Mouse (Mus musculus): Measurements from ENCODE around the gene Pygl. TPM values are rescaled to one million over a fixed set of nuclear protein-coding genes. Genes with fewer than 3 reads are reported as not detected.
A peak's percentile ranks its signal among the peaks of the same experiment; 100 is the strongest.

The Pygl gene
- polyA plus RNA-seq (2015; fragmentation: Nextera tagmentation; extraction: Ambion mirVana), result 37.6 and 38.5 TPM in 2 replicates

DNA sequence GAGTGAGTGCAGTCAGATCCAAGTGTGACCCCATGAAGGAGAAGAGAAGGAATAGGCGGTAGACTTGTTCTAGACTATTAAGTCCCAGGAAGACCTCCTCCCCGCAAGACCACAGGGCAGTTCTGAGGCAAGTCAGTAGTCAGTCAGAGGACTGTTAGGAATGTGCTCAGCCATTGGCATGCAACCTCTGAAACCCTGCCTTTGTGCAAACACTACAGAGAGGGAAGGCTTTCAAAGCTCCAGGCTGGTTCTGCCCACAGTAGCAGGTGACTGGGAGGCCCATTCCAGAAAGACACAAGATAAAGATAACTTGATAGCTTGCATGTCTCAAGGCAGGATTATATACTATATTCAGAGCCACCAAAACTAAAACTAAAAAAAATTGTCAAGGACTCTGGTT is at the start of gene Pygl:
Pygl (minus strand) TSS at position 195 of the 400 bp plus-strand sequence.
- Histone ChIP-seq H3K4me2 (no peak within 1 kb of the TSS), H3K9me3 (replicated peaks) (no peaks in the 10 kb centered on the region), H3K9ac (no peak within 1 kb of the TSS), H3K27me3 (no peaks in the 10 kb centered on the region), H3K4me3 (replicated peaks) (no peak within 1 kb of the TSS), H3K36me3 (no peaks in the 10 kb centered on the region), H3K27ac (no peak within 1 kb of the TSS), H3K4me1 (peaks cover 29% of the 10 kb centered on the region)
- 67% methylated on average over 2 of the region's 2 CpGs for WGBS
- no peak for ATAC-seq (replicated peaks; ENCODE audit: low FRiP score)

DNA sequence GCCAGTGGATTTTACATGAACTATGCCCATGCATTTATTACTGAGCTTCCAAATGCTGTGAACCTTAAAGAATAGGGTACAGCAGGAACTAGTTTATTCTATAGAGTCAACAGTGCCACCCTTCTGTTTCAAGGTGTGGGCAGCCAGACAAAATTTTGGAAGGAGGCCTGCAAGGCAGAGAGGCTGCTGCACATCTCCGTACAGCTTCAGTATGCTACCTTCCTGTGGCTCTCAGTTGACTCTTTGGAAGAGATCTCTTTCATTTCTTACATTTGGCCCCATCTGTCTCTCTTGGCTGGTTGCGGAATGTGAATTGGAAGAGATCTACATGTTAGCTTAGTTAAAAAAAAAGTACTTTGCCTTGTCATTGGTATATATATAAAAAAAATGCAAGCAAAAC is 49.6 kb upstream of the Pygl start:
- ATAC-seq (replicated peaks; ENCODE audit: low FRiP score), result no peak
- Histone ChIP-seq H3K4me2 (no peak overlapping the region), H3K4me3 (replicated peaks) (no peak overlapping the region), H3K27ac (no peak overlapping the region), H3K4me1 (no peaks in the 10 kb centered on the region), H3K27me3 (no peaks in the 10 kb centered on the region), H3K9me3 (replicated peaks) (no peaks in the 10 kb centered on the region), H3K36me3 (no peaks in the 10 kb centered on the region), H3K9ac (no peak overlapping the region)
- WGBS, result 93% methylated on average over 2 of the region's 2 CpGs

DNA sequence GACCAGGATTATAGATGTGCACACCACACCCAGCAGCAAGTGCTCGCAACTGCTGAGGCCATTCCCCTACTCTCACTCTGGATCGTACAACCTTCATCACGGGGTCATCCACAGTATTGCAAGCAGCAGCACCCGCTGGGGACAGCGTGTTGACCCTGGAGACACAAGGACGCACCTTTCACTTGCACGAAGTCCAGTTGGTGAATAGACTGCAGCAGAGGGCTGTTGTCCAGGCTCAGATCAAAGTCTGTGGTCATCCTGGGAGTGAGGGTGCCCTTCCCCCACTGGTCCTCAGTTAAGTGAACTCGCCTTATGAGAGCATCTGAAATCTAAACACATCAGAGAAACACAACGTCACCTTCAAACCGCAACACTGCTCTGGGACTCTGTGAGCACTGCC is 49.1 kb upstream of the Pygl start:
- WGBS, result 83% methylated on average over 10 of the region's 10 CpGs
- Histone ChIP-seq H3K27me3 (no peaks in the 10 kb centered on the region), H3K36me3 (no peaks in the 10 kb centered on the region), H3K4me3 (replicated peaks) (no peak overlapping the region), H3K4me2 (no peak overlapping the region), H3K9me3 (replicated peaks) (no peaks in the 10 kb centered on the region), H3K4me1 (peaks cover 2% of the 10 kb centered on the region; the same call in 1 of the 2 replicates), H3K9ac (no peak overlapping the region), H3K27ac (no peak overlapping the region)
- no peak for ATAC-seq (replicated peaks; ENCODE audit: low FRiP score)

DNA sequence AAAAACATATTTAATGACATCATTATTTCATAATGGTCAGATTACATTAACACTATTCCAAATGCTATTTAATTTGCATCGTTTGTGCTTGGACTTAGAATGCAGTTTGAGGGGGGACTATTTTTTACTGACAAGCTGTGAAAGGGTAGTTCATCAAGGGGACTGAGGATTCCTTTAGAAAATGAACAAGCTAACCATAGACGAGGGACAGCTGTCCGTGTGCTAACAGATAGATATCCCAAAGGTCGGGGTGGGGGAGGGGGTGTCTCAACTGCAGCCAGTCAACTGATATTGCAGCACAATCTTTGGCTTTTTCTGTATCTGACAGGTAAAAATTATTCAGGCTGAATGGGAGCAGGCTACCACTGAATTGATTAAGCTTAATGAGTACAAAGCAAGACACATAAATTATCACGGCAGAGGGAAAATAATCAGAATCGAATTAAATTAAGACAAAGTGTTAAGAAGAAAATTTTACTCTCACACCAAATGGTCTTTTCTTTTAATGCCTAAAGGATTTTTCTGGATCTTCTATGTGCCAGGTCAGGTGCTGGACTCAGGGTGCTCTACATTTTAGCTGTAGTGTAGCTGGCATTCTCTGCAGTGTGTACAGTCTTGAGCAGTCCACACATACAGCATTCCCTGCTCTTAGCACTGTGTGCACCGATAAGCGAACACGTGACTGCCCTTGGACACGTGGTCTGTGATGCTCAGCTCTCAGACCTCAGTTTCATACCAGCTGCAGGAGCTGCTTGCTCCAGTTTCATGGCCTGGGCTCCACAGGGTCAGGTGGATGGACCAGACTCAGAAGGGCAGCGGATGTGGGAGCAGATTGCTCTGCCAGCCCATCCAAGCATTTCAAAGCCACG is 46.0 kb upstream of the Pygl start:
- H3K4me1 ChIP-seq, result peaks cover 7% of the 10 kb centered on the region; the same call in 1 of the 2 replicates
- no peak overlapping the region for H3K4me3 ChIP-seq (replicated peaks)
- H3K27me3 ChIP-seq, result no peaks in the 10 kb centered on the region
- H3K36me3 ChIP-seq, result no peaks in the 10 kb centered on the region
- no peak overlapping the region for H3K4me2 ChIP-seq
- 54% methylated on average over 12 of the region's 12 CpGs for WGBS
- H3K9ac ChIP-seq, result no peak overlapping the region
- H3K9me3 ChIP-seq (replicated peaks), result no peaks in the 10 kb centered on the region
- ATAC-seq (replicated peaks; ENCODE audit: low FRiP score), result no peak
- H3K27ac ChIP-seq, result no peak overlapping the region

DNA sequence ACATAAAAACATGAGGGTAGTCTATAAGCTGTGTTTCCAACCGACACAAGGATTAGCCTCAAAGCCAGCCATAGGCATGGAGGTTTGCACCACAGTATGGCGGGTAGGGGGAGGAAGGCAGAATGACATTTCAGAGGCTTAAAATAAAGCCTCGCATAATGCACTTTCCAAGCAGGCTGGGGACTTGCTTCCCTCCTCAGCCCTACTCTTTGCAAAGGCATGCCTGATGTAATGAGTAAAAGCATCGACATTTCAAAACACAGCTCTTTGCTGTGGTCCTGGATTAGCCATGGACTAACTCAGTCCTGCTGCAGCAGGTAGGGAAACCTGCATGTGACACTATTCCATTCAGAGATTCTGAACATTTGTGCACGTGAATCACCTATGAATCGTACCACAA is 38.4 kb upstream of the Pygl start:
- Histone ChIP-seq H3K4me3 (replicated peaks) (no peak overlapping the region), H3K4me1 (0 out of 2 replicates have a peak, but pooled peaks cover 5% of the 10 kb centered on the region), H3K36me3 (no peaks in the 10 kb centered on the region), H3K27me3 (no peaks in the 10 kb centered on the region), H3K9me3 (replicated peaks) (no peaks in the 10 kb centered on the region), H3K27ac (no peak overlapping the region), H3K4me2 (no peak overlapping the region), H3K9ac (no peak overlapping the region)
- 87% methylated on average over 6 of the region's 6 CpGs for WGBS
- no peak for ATAC-seq (replicated peaks; ENCODE audit: low FRiP score)

DNA sequence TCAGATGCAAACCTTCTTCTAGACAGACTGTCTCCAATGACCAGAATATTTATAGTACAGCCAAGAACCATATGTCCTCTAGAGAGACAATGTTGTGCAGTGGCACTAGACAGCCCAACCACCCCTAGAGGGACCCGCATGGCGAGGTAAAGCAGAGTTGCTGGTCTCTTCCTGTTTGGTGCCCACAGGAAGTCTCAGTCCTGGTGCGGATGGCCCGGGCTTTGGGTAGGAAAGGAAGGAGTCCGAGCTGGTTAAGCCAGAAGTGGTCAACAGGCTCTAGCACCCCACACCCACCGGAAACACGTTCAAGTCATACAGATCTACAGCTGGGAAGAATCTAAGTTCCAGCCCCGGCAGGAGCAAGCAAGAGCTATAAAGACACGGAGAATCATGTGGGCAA is 36.0 kb upstream of the Pygl start:
- H3K36me3 ChIP-seq, result no peaks in the 10 kb centered on the region
- 90% methylated on average over 9 of the region's 9 CpGs for WGBS
- no peak for ATAC-seq (replicated peaks; ENCODE audit: low FRiP score)

DNA sequence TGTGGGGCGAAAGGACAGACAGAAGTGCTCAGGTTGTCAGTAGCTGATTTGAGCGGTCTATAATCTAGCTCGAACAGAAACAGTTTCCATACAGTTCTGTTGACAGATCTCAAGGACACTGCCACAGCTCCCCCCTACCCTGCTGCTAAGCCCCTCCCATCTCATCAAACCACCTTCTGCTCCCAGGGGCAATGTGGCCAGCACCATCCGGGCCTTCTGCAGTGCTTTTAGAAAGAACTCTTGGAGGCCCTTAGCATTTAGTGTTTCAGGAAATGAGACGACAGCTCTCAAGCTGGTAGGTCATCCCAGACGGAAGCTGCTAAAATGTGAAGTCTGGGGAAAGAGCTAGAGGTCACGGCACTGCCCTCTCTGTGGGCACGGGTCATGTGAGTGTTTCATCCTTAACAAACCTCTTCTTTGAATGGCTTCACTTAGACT is 35.2 kb upstream of the Pygl start:
- Histone ChIP-seq H3K4me3 (replicated peaks) (no peak overlapping the region), H3K4me2 (no peak overlapping the region), H3K9ac (no peak overlapping the region), H3K36me3 (no peaks in the 10 kb centered on the region), H3K27me3 (no peaks in the 10 kb centered on the region), H3K9me3 (replicated peaks) (no peaks in the 10 kb centered on the region), H3K4me1 (0 out of 2 replicates have a peak, but pooled peaks cover 5% of the 10 kb centered on the region), H3K27ac (no peak overlapping the region)
- no peak for ATAC-seq (replicated peaks; ENCODE audit: low FRiP score)
- 33% methylated on average over 8 of the region's 8 CpGs for WGBS

More for the DNA sequence above, 36.0 kb upstream of the Pygl start:
- Histone ChIP-seq H3K27ac (no peak overlapping the region), H3K4me1 (0 out of 2 replicates have a peak, but pooled peaks cover 5% of the 10 kb centered on the region), H3K4me2 (no peak overlapping the region), H3K9ac (no peak overlapping the region), H3K9me3 (replicated peaks) (no peaks in the 10 kb centered on the region), H3K27me3 (no peaks in the 10 kb centered on the region), H3K4me3 (replicated peaks) (no peak overlapping the region)

DNA sequence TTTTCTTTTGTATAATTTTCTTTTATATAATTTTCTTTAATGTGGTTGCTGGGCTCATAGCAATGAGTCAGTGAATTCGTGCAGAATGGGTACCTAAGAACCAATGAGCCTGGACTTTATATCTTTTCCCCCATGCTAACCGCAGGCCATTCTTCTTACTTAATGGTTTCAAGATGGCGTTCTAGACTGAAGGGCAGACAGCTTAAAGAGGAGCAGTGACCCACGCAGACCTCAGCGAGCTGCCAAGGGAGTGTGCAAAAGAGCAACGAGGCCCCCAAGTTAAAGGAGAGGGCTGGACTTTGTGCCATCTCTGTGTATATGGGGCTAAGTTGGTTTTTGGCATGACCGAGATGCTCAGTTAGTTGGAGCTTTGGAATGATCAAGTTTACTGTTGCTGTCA is 32.4 kb upstream of the Pygl start:
- Histone ChIP-seq H3K9ac (no peak overlapping the region), H3K4me3 (replicated peaks) (no peak overlapping the region), H3K4me1 (0 out of 2 replicates have a peak, but pooled peaks cover 5% of the 10 kb centered on the region), H3K27me3 (no peaks in the 10 kb centered on the region), H3K4me2 (no peak overlapping the region), H3K9me3 (replicated peaks) (no peaks in the 10 kb centered on the region), H3K36me3 (no peaks in the 10 kb centered on the region), H3K27ac (no peak overlapping the region)
- WGBS, result 33% methylated on average over 7 of the region's 7 CpGs
- ATAC-seq (replicated peaks; ENCODE audit: low FRiP score), result no peak

DNA sequence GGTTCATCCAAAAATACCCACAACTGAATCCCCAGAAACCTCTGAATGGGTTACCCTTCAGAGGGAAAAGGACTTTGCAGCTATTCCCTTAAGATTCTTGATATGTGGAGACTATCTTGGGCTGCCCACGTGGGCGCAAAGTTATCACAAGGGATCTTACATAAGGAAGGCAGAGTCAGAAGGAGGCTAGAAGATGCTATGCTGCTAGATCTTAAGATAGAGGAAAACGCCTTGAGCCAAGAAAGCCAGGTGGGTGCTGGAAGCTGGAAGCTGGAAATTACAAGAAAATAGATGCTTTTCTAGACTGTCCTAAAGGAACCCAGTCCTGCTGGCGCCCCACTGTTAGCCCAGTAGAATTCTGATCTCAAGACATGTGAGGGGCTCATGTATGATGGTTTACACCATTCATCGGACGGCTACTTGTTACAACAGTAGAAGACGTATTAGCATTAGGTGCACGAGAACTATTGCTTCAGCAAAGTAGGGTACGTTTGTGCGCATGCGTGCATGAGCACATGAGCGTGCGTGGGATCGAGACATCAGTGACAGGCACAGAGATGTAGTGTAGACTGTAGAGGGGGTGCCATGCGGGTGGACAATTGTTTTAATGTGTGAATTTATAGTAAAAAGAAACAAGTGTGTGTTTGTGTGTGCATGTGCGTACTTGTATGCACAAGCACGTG is 31.1 kb upstream of the Pygl start:
- WGBS, result 92% methylated on average over 17 of the region's 17 CpGs
- Histone ChIP-seq H3K36me3 (no peaks in the 10 kb centered on the region), H3K27me3 (no peaks in the 10 kb centered on the region), H3K4me2 (no peak overlapping the region), H3K9me3 (replicated peaks) (no peaks in the 10 kb centered on the region), H3K9ac (no peak overlapping the region), H3K4me1 (0 out of 2 replicates have a peak, but pooled peaks cover 5% of the 10 kb centered on the region), H3K4me3 (replicated peaks) (no peak overlapping the region), H3K27ac (no peak overlapping the region)
- no peak for ATAC-seq (replicated peaks; ENCODE audit: low FRiP score)

DNA sequence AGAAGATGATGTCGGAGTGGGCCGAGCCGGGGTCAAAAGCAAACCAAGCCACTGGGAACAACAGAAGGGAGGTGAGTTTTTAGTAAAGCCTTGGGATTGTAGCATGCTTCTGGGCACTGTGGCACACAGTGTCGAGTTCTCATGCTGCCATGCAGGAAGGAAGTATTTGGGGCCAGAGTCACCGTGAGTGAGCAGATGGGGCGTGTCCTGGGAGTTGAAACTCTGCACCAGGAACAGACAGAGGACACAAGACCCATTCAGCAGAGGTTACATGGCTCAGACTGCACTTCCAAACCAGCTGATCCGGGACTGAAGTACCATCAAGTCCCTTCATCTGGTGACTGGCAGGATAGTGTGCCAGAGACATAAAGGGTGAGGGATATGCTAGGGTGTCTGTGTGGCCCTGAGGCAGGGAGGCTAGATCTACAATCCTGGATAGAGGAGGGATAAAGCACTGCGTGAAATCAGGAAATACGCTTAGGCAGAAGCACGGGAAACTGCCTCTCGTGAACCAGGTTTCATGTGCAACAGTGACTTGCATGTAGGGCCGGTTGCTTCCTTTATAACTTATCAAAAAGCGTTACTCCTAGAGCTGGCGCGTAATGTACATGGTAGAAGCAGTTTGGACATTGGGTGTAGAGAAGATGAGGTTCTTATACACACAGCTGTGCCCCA is 20.1 kb upstream of the Pygl start:
- H3K4me2 ChIP-seq, result no peak overlapping the region
- 68% methylated on average over 15 of the region's 15 CpGs for WGBS
- no peak overlapping the region for H3K4me3 ChIP-seq (replicated peaks)
- H3K27me3 ChIP-seq, result no peaks in the 10 kb centered on the region
- H3K9ac ChIP-seq, result no peak overlapping the region
- no peaks in the 10 kb centered on the region for H3K36me3 ChIP-seq
- H3K4me1 ChIP-seq, result no peaks in the 10 kb centered on the region
- no peak overlapping the region for H3K27ac ChIP-seq
- H3K9me3 ChIP-seq (replicated peaks), result no peaks in the 10 kb centered on the region
- peak; percentile 15; the same call in 1 of the 2 replicates for ATAC-seq (replicated peaks; ENCODE audit: low FRiP score)

DNA sequence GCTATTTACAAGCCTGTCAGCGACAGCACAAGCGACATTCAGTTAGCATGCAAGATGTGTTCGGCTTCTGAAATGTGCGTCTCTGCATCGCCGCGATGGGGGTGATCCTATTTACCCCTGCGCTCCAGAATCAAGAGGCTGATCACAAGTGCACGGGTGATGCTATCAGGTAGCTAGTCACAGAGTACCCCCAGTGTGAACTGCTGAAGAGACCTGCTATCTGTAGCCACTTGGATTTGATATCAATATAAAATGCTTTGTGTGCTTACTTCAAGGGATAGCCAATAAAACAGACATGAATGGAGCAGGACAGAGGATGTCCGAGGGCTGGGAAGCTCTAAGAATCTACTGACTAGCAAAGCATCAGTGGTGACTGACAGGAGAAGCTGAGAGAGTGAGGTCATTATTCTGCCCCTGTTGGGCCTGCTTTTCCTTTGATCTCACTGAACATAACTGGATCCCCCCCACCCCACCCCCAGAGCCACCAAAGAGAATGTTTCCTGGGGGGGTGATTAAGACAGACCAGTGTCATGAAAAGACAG is 18.4 kb upstream of the Pygl start:
- ATAC-seq (replicated peaks; ENCODE audit: low FRiP score), result no peak
- no peaks in the 10 kb centered on the region for H3K9me3 ChIP-seq (replicated peaks)
- no peaks in the 10 kb centered on the region for H3K4me1 ChIP-seq
- no peak overlapping the region for H3K4me2 ChIP-seq
- H3K27me3 ChIP-seq, result no peaks in the 10 kb centered on the region
- H3K36me3 ChIP-seq, result no peaks in the 10 kb centered on the region
- H3K9ac ChIP-seq, result no peak overlapping the region
- H3K4me3 ChIP-seq (replicated peaks), result no peak overlapping the region
- WGBS, result 90% methylated on average over 10 of the region's 10 CpGs
- H3K27ac ChIP-seq, result no peak overlapping the region

Data from kidney, embryonic 15.5 days (tissue).